Mouse (Mus musculus) regulatory T cell (primary cell): ENCODE results near the gene Tpd52l1.

Experiments
- in situ Hi-C: fragments of 300-600 bp; cut with MboI, MseI; formaldehyde crosslinking; loops from one replicate; pipeline ENCODE4 v1.15.1; 2025; ENCODE audit warnings: high pct_unique_total_duplicates

Tpd52l1 gene

GRCm38 (mm10) chr10:31346401-31346800 lies 99.4 kb downstream of the Tpd52l1 start:
- in situ Hi-C loops, result no loop called here

DNA sequence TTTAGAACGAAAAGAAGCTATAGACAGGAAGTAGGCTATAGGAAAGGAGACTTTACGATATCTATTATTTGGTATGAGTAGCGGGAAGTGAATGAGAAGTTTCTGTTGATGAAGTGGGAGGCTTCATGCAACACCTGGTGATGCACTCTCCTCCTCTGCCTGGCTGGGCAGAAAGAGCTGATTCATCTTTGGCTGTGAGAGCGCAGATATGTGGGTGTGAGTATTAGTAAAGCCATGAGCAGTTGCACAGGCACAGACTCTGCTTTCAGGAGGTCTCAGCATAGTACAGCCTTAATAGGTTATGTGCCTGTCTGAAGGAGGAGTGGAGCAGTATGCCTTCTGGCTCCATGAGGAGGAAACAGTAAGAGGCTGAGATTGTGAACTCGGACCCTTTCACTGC lies 109.3 kb downstream of the Tpd52l1 start:
- in situ Hi-C loops, result loop anchor here (10.0 kb wide), 1 partner anchor 1968 kb away; no protein-coding TSS in a partner anchor

- in situ Hi-C loops, result loop anchor here (10.0 kb wide), 1 partner anchor 1974 kb away; no protein-coding TSS in a partner anchor
Measured at GRCm38 (mm10) chr10:31331225-31331775, 114.5 kb downstream of the Tpd52l1 start.

- in situ Hi-C loops, result loop anchor here (10.0 kb wide), 1 partner anchor 1974 kb away; no protein-coding TSS in a partner anchor
Measured at GRCm38 (mm10) chr10:31330286-31330962, 115.3 kb downstream of the Tpd52l1 start.

GRCm38 (mm10) chr10:31329436-31329835 lies 116.3 kb downstream of the Tpd52l1 start:
- in situ Hi-C loops, result loop anchor here (5.0 kb wide), 1 partner anchor 63 kb away; no protein-coding TSS in a partner anchor

- in situ Hi-C loops, result loop anchor here (10.0 to 25.0 kb wide), 3 partner anchors 604 to 1956 kb away; partner anchors contain the start of gene Rnf146
Measured at GRCm38 (mm10) chr10:31318491-31318890, 127.3 kb downstream of the Tpd52l1 start.

DNA sequence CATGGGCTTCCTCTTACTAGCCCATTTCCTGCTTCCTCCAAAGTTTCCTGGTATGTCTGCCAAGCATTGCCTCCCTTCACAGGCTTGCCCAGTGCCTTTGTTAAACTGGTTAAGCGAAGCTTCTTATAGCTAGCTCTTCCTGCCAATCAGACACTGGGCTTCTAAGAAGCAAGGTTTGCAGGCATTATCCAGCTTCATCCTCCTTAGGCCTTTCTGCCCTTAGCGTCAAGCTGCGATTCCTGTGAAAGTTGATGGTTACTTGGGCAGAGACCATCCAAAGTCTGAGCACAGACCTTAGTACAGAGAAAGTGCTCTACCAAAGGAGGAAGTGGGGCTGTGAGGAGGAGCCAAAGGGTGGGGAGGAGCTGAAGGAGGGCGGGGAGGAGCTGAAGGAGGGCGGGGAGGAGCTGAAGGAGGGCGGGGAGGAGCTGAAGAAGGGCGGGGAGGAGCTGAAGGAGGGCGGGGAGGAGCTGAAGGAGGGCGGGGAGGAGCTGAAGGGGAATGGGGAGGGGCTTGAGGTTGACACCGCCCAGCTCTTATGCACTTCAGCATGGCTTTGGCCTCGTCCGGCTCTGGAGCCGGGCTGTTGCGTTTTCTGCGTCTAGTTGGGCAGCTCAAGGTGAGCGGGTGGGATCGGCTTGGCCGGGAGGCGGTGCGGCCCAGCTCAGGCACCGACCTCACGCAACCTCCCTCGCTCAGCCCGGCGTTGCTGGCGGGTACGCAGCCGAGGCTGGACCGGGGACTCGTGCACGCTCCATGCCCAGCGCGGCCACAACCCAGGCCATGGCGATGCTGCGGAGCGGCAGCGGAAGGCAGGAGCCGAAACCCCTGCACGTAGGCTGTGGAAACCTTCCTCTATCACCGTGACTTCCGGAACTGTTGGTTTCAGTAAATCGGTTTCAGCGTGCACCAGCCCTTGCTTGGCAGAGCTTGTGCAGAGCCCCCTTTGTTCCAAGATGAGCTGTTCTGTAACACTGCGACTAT lies 132.6 kb downstream of the Tpd52l1 start, which contains the start of gene Hddc2:
Hddc2 (plus strand) TSS at position 519 of the 984 bp plus-strand sequence.
- in situ Hi-C loops, result loop anchor here (5.0 to 25.0 kb wide), 4 partner anchors 598 to 1951 kb away; partner anchors contain the start of gene Rnf146

DNA sequence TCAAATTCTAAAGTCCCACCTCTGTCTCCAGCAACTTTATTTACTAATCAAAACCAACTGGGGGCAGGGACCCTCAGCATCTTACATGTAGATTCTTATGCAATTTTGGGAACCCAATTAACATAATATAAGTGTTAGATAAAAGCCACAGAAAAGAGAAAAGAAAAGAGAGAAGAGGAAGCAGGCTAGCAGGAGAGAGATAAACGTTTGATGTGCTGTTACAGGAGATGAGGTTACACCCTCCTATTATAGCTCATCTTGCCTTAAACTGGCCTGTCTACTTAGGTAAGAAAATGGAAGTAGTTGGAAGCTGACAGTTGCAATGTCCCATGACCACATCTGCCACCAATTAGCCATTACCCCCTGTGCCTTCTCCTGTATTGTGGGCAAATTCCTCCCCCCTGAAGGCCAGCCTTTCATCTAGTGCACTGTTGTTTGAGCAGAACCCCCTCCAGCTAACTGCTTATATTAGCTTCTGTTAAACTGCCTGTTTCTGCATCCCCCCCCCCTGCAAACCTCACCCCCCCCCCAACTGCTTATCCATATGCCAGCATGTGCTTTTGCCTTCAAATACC lies 138.6 kb downstream of the Tpd52l1 start:
- in situ Hi-C loops, result loop anchor here (25.0 kb wide), 1 partner anchor 1945 kb away; the partner anchor contains the start of gene Rnf146

GRCm38 (mm10) chr10:31303446-31303845 lies 142.3 kb downstream of the Tpd52l1 start:
- in situ Hi-C loops, result loop anchor here (5.0 to 25.0 kb wide), 2 partner anchors 476 to 1941 kb away; partner anchors contain the start of gene Rnf146

DNA sequence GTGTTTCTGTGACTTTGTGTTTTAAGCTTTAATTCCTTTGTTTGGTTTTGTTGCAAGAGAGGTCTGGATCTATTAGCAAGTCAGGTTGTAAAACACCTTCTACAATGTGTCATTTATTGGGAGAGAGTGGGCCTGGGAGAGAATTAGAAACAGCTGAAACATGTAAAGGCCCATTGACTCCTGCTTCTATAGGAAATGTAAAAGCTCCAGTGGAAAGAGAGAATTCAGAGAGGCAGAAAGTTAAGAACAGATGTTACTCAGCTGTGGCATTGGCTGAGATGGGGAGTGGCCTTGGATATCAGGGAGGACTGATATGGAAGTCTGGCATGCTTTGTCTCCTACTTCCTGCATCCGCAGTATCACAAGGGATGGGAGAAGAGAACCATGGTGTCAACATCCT lies 145.5 kb downstream of the Tpd52l1 start:
- in situ Hi-C loops, result loop anchor here (5.0 to 25.0 kb wide), 2 partner anchors 473 to 1938 kb away; partner anchors contain the start of gene Rnf146

DNA sequence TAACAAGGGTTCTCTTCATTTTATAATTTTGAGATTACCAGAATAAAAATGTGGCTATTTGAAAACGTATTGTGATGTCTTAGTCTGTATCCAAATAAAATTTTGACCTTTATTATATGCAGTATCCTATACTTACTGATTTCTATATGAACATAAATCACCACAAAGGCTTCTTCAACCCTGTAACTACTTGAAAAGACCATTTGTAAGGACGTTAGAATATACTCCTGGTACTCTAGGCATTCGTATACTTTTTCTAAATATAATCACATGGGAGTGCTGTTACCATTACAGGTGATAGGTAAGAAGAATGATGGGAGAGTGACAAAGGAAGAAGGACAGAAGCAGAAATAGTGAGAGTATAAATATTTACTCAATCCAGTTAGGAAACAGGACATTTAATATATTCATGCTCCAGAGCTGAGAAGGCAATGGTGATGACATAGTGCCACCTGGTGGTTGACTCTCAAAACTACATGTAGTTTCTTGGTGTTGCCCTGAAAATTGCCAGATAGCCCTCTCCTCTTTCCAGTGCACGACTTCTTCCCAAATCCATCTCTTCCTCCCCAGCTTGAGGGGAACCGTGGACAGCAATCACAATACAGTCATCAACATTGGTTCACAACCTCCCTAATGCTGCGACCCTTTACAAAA lies 146.7 kb downstream of the Tpd52l1 start:
- in situ Hi-C loops, result no loop called here

GRCm38 (mm10) chr10:31298263-31298662 lies 147.5 kb downstream of the Tpd52l1 start:
- in situ Hi-C loops, result no loop called here

- in situ Hi-C loops, result no loop called here
Measured at GRCm38 (mm10) chr10:31297106-31297505, 148.7 kb downstream of the Tpd52l1 start.

DNA sequence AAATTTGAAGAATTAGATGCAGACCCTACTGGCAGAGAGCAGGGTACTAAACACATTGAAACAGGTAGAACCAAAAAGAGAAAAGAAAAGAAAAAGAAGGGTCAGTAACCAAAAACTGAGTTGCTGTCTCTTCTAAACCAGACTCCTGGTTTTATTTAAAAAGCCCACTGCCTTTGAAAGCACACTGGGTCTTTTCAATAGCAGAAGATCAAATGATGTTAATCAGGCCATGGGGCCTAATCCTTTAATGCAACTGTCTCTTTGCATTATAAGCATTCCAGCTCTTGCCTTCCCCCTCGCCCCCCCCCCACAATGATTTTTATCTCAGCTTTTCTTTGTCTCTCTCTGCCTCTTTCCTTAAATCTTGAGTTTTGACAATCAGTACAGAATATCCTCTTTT lies 149.3 kb downstream of the Tpd52l1 start:
- in situ Hi-C loops, result no loop called here

DNA sequence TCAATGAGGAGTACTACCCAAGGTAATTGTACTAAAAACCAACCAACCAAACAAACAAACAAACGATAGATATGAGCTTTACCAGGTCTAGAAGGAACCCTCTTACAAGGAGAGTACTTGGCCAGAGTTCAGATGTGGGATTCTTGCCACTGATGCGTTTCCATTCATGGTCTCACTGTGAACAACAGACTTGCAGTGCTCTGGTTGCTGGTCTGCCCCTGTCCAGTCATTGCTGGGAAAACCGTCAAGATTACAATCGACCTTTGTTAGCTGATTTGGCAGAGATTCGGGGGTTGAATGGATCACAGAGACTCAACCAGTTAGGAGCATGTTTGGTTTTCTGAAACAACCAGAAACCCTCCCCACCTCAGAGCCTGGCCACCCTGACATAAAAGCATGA lies 150.1 kb downstream of the Tpd52l1 start:
- in situ Hi-C loops, result no loop called here

DNA sequence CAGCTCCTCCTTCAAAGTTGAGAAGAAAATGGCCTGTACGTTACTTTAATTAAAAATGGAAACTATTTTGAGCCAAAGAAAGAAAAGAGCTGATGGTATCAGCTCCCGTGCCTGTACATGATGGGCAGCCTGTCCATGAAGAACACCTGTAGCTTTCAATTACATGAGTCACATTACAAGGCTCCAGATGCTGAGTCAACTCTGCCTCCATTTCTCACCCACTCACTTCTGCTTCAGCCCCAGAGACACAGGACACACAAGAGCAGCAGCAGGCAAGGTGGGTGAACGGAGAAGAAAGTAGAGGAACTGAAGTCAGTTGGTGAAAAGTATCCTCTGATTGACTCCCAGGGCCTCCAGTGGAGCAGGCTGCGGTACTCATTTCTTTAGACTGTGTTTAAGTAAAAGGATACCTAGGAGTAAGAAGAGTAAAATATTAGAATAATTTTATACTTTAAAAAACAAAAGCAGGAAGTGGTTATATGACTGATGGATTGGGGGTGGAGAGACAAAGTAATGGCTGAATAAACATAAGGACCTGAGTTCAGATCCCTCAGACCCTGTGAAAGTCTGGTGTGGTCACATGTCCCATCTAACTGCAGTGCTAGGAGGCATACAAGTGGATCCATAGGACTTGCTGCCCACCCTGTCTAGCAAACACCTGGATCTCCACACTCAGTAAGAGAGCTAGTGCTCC lies 156.9 kb downstream of the Tpd52l1 start:
- in situ Hi-C loops, result no loop called here

DNA sequence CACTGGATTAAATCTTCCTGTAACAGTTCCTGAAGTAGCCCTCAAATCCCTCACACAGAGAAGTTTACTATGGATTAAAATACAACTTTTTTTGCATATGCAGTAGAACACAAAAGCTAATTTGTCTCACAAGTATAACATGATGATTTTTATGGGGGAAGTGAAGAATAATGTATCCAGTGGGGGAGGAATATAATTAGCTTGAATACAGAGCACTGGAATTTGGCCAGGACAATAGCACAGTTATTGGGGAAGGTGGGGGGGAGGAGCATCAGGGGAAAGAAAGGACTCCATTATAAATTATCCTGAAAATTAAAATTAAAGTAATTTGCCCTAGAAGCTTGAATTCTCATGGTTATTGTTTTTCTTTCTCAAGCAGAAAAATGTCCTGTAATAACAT lies 158.0 kb downstream of the Tpd52l1 start:
- in situ Hi-C loops, result no loop called here
